Mouse (Mus musculus) stomach, postnatal 0 days (tissue): ENCODE results near the gene Uox.

ENCODE experiments used
- CTCF ChIP-seq: IDR thresholded peaks from 2 replicates; pipeline ENCODE4 v1.5.1; 2016; ENCODE audit warnings: antibody characterized with exemption, low read depth, mild to moderate bottlenecking, moderate library complexity
- EP300 ChIP-seq: optimal IDR thresholded peaks from 2 replicates; pipeline ENCODE3; 2016; ENCODE audit warnings: antibody characterized with exemption

DNA sequence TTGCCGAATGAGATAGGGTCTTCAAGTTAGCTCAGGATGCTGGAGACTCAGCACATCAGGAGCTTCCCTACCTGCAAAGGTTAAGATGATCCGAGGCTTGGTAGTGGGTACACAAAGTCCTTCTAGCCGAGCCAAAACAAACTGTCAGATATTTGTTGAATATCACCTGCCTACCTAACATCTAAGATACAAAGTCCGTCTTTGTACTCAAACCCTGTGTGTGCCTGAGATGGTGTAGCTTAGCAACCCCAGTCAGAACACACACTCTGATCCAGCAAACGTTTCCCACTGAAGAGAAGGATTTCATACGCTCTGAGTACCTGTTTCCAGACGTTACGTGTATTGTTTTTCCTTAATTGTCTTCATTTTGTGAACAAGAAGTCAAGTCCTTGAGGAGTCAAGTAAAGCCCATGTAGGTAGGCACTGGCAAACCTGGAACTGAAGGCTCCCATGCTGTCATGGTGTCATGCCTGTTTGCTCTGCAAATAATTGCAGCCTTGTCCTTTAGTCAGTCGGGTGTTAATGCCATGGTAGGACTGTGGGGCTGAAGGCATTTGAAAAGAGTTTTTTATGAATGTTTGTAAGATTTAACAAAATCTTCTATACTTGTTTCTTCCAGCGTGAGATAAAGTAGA, at the start of gene Uox:
- TF ChIP-seq CTCF (no peak), EP300 (no peak)
